ENCODE assay signal across 32 mouse cellular contexts in genomic region chr10:75157713-75158112, GRCm38 (mm10).
"Had no signal": no experiment of that assay in that cellular context is flagged by ENCODE, and none has a peak within 500 bp of the region (broad histone marks: within the 10 kb centered on the region; RNA-seq: fewer than 3 reads in every experiment).

No protein-coding gene starts in this region.

- DNase-seq: left cerebral cortex, postnatal 4 days; liver; liver, embryonic 13.5 days; liver, postnatal 0 days; lung, adult 18-20 months; lung, adult 2 months; lung, embryonic 14.5 days; lung, postnatal 10 days; lung, postnatal 14 days; lung, postnatal 36 days; lung, postnatal 4 days; midbrain, embryonic 14.5 days had no signal

- H3K4me2 ChIP-seq: limb, embryonic 12.5 days; limb, embryonic 13.5 days; limb, embryonic 15.5 days; liver, embryonic 11.5 days; liver, embryonic 12.5 days; liver, embryonic 13.5 days; liver, embryonic 15.5 days; lung, embryonic 14.5 days; lung, embryonic 15.5 days; midbrain, embryonic 11.5 days; midbrain, embryonic 12.5 days; midbrain, embryonic 13.5 days; midbrain, embryonic 15.5 days; neural tube, embryonic 12.5 days had no signal

- H3K4me1 ChIP-seq: limb, embryonic 10.5 days; limb, embryonic 12.5 days; limb, embryonic 13.5 days; limb, embryonic 15.5 days; liver, embryonic 12.5 days; liver, embryonic 13.5 days; liver, embryonic 15.5 days; lung, embryonic 15.5 days; midbrain, embryonic 12.5 days; midbrain, embryonic 13.5 days; midbrain, embryonic 15.5 days; neural tube, embryonic 12.5 days had no signal

- ATAC-seq: liver, embryonic 12.5 days; liver, postnatal 0 days; lung, postnatal 0 days; midbrain, embryonic 13.5 days; midbrain, embryonic 15.5 days; midbrain, embryonic 16.5 days had no signal

- H3K9ac ChIP-seq: limb, embryonic 12.5 days; limb, embryonic 13.5 days; limb, embryonic 15.5 days; liver, embryonic 12.5 days; liver, embryonic 13.5 days; liver, embryonic 14.5 days; liver, embryonic 15.5 days; liver, postnatal 0 days; lung, embryonic 14.5 days; lung, embryonic 15.5 days; midbrain, embryonic 12.5 days; midbrain, embryonic 13.5 days; midbrain, embryonic 15.5 days; neural tube, embryonic 12.5 days had no signal

- H3K27ac ChIP-seq: limb, embryonic 10.5 days; limb, embryonic 12.5 days; limb, embryonic 13.5 days; limb, embryonic 15.5 days; liver, embryonic 12.5 days; liver, embryonic 13.5 days; liver, embryonic 14.5 days; liver, embryonic 15.5 days; lung, embryonic 15.5 days; macrophage; midbrain, embryonic 10.5 days; midbrain, embryonic 12.5 days; midbrain, embryonic 13.5 days; midbrain, embryonic 15.5 days; neural tube, embryonic 12.5 days had no signal

- H3K27me3 ChIP-seq: limb, embryonic 12.5 days; limb, embryonic 13.5 days; limb, embryonic 15.5 days; liver, embryonic 12.5 days; liver, embryonic 13.5 days; liver, embryonic 15.5 days; lung, embryonic 15.5 days; megakaryocyte, embryonic 14.5 days; midbrain, embryonic 12.5 days; midbrain, embryonic 13.5 days; midbrain, embryonic 15.5 days; neural tube, embryonic 12.5 days had no signal

- H3K4me3 ChIP-seq: limb, embryonic 10.5 days; limb, embryonic 12.5 days; limb, embryonic 13.5 days; limb, embryonic 15.5 days; liver, embryonic 12.5 days; liver, embryonic 13.5 days; liver, embryonic 15.5 days; lung, embryonic 15.5 days; midbrain, embryonic 10.5 days; midbrain, embryonic 12.5 days; midbrain, embryonic 13.5 days; midbrain, embryonic 15.5 days; myocyte; neural tube, embryonic 12.5 days had no signal

- H3K9me3 ChIP-seq: limb, embryonic 10.5 days; limb, embryonic 12.5 days; limb, embryonic 13.5 days; limb, embryonic 15.5 days; liver, embryonic 12.5 days; liver, embryonic 13.5 days; liver, embryonic 15.5 days; lung, embryonic 15.5 days; midbrain, embryonic 10.5 days; midbrain, embryonic 12.5 days; midbrain, embryonic 13.5 days; midbrain, embryonic 15.5 days; neural tube, embryonic 12.5 days had no signal
